8 mouse cellular contexts compared by ENCODE assay signal in genomic region chr5:115538017-115538692, GRCm38 (mm10). TPM values are rescaled to one million over a fixed set of nuclear protein-coding genes. Genes with fewer than 3 reads are reported as not detected.
DNase-seq lines count a peak whose midpoint lies in the region; ATAC-seq and TF ChIP-seq lines count a peak whose summit lies in the region.

No protein-coding gene starts in this region.

- peak overlapping the region; percentile 48 for H3K27ac ChIP-seq in heart, embryonic 13.5 days (replicated peaks)
- H3K27ac ChIP-seq in intestine, embryonic 15.5 days, result peak overlapping the region; percentile 78
- H3K27ac ChIP-seq in liver, postnatal 0 days (ENCODE audit: low read depth), result peak overlapping the region; percentile 44

- intact Hi-C loops in heart, postnatal 10 days (cut with DNase I), result loop anchor here (1.0 kb wide), 1 partner anchor 32 kb away; the partner anchor contains the start of gene Pxn

- DNase-seq in heart, postnatal 10 days, result no peak
- peak; percentile 63 to 71 for DNase-seq in cerebellum, postnatal 14 days
- DNase-seq in liver, postnatal 0 days, result no peak
- DNase-seq in frontal cortex, postnatal 36 days (ENCODE audit: low spot score in 2 of 2), result no peak
- DNase-seq in layer of hippocampus, postnatal 10 days (ENCODE audit: low spot score in 2 of 2), result no peak
- DNase-seq in ovary, postnatal 10 days (ENCODE audit: low spot score), result no peak

- H3K9me3 ChIP-seq in heart, embryonic 13.5 days, result no peaks in the 10 kb centered on the region
- H3K9me3 ChIP-seq in intestine, embryonic 15.5 days, result no peaks in the 10 kb centered on the region
- H3K9me3 ChIP-seq in liver, postnatal 0 days (ENCODE audit: low read length), result no peaks in the 10 kb centered on the region

- no peak for ATAC-seq in heart, embryonic 13.5 days (ENCODE audit: extremely low read depth, insufficient number of reproducible peaks, low FRiP score, low TSS enrichment)
- ATAC-seq in intestine, embryonic 15.5 days, result peak; percentile 37
- peak; percentile 2; the same call in 1 of the 2 replicates for ATAC-seq in liver, postnatal 0 days

- 58% methylated on average over 13 of the region's 13 CpGs for WGBS in heart, embryonic 13.5 days
- WGBS in intestine, embryonic 15.5 days, result 61% methylated on average over 13 of the region's 13 CpGs
- WGBS in liver, postnatal 0 days (ENCODE audit: insufficient replicate concordance), result 45% methylated on average over 13 of the region's 13 CpGs

- peak overlapping the region; percentile 71 for H3K9ac ChIP-seq in heart, embryonic 13.5 days
- H3K9ac ChIP-seq in intestine, embryonic 15.5 days, result 0 out of 2 replicates have a peak overlapping the region, but pooled peaks have one; percentile 0
- H3K9ac ChIP-seq in liver, postnatal 0 days (replicated peaks), result no peak overlapping the region

- H3K4me1 ChIP-seq in heart, embryonic 13.5 days, result peaks cover 60% of the 10 kb centered on the region
- peaks cover 62% of the 10 kb centered on the region for H3K4me1 ChIP-seq in intestine, embryonic 15.5 days (replicated peaks)
- peaks cover 69% of the 10 kb centered on the region for H3K4me1 ChIP-seq in liver, postnatal 0 days (ENCODE audit: insufficient read depth)

- H3K4me2 ChIP-seq in heart, embryonic 13.5 days, result peak overlapping the region; percentile 38
- peak overlapping the region; percentile 42 for H3K4me2 ChIP-seq in intestine, embryonic 15.5 days (replicated peaks)
- H3K4me2 ChIP-seq in liver, postnatal 0 days (ENCODE audit: low read depth, low read length), result peak overlapping the region; percentile 43

- H3K4me3 ChIP-seq in heart, embryonic 13.5 days, result peak overlapping the region; percentile 17
- no peak overlapping the region for H3K4me3 ChIP-seq in intestine, embryonic 15.5 days (replicated peaks)
- no peak overlapping the region for H3K4me3 ChIP-seq in liver, postnatal 0 days (ENCODE audit: low read depth, low read length)

- TF ChIP-seq CTCF in liver, postnatal 0 days (IDR thresholded peaks at IDR 0.05; ENCODE audit: low read depth), result no peak

- H3K27me3 ChIP-seq in heart, embryonic 13.5 days (replicated peaks), result no peaks in the 10 kb centered on the region
- no peaks in the 10 kb centered on the region for H3K27me3 ChIP-seq in intestine, embryonic 15.5 days (replicated peaks)
- H3K27me3 ChIP-seq in liver, postnatal 0 days (ENCODE audit: insufficient read depth, low read length), result no peaks in the 10 kb centered on the region

- no peak for TF ChIP-seq EP300 in liver, postnatal 0 days (IDR thresholded peaks at IDR 0.05; ENCODE audit: low read depth)

- no peaks in the 10 kb centered on the region for H3K36me3 ChIP-seq in heart, embryonic 13.5 days
- no peaks in the 10 kb centered on the region for H3K36me3 ChIP-seq in intestine, embryonic 15.5 days
- H3K36me3 ChIP-seq in liver, postnatal 0 days (replicated peaks; ENCODE audit: insufficient read depth, low read length), result peaks cover 2% of the 10 kb centered on the region; the same call in 1 of the 2 replicates

RNA-seq across cellular contexts. Expression of gene Rplp0, which starts 21.1 kb away (rescaled TPM):
- polyA plus RNA-seq in heart, embryonic 13.5 days (2015; fragmentation: Nextera tagmentation; extraction: Ambion mirVana), result 1,009 and 1,125 TPM in 2 replicates
- total RNA-seq in heart, postnatal 10 days (2021), result 100 to 1,000 TPM; 788 to 793 TPM
- 1,607 and 1,644 TPM in 2 replicates for polyA plus RNA-seq in intestine, embryonic 15.5 days (2015; fragmentation: Nextera tagmentation; extraction: Ambion mirVana)
- polyA plus RNA-seq in liver, postnatal 0 days (2015; fragmentation: Nextera tagmentation; extraction: Ambion mirVana), result 793 and 822 TPM in 2 replicates
- 100 to 1,000 TPM; 458 to 467 TPM for total RNA-seq in layer of hippocampus, postnatal 10 days (2021)

RNA-seq across cellular contexts. Expression of gene Gcn1l1, which starts 26.9 kb away (rescaled TPM):
- polyA plus RNA-seq in heart, embryonic 13.5 days (2015; fragmentation: Nextera tagmentation; extraction: Ambion mirVana), result 24.6 and 26.7 TPM in 2 replicates
- 10 to 100 TPM; 47.2 to 51.7 TPM for total RNA-seq in heart, postnatal 10 days (2021)
- 31.8 and 34.7 TPM in 2 replicates for polyA plus RNA-seq in intestine, embryonic 15.5 days (2015; fragmentation: Nextera tagmentation; extraction: Ambion mirVana)
- polyA plus RNA-seq in liver, postnatal 0 days (2015; fragmentation: Nextera tagmentation; extraction: Ambion mirVana), result 7.7 and 10.3 TPM in 2 replicates
- 10 to 100 TPM; 76.4 to 96.2 TPM for total RNA-seq in layer of hippocampus, postnatal 10 days (2021)

RNA-seq across cellular contexts. Expression of gene Pxn, which starts 31.7 kb away (rescaled TPM):
- polyA plus RNA-seq in heart, embryonic 13.5 days (2015; fragmentation: Nextera tagmentation; extraction: Ambion mirVana), result 29.7 and 31.7 TPM in 2 replicates
- total RNA-seq in heart, postnatal 10 days (2021), result 10 to 100 TPM; 58.9 to 64.7 TPM
- 56.9 and 58.2 TPM in 2 replicates for polyA plus RNA-seq in intestine, embryonic 15.5 days (2015; fragmentation: Nextera tagmentation; extraction: Ambion mirVana)
- 14.9 and 16.3 TPM in 2 replicates for polyA plus RNA-seq in liver, postnatal 0 days (2015; fragmentation: Nextera tagmentation; extraction: Ambion mirVana)
- total RNA-seq in layer of hippocampus, postnatal 10 days (2021), result 10 to 100 TPM; 30.0 to 30.8 TPM

RNA-seq across cellular contexts. Expression of gene Sirt4, which starts 53.6 kb away (rescaled TPM):
- polyA plus RNA-seq in heart, embryonic 13.5 days (2015; fragmentation: Nextera tagmentation; extraction: Ambion mirVana), result 18.9 and 19.8 TPM in 2 replicates
- 10 to 100 TPM; 14.3 to 20.2 TPM for total RNA-seq in heart, postnatal 10 days (2021)
- polyA plus RNA-seq in intestine, embryonic 15.5 days (2015; fragmentation: Nextera tagmentation; extraction: Ambion mirVana), result 18.6 and 19.8 TPM in 2 replicates
- polyA plus RNA-seq in liver, postnatal 0 days (2015; fragmentation: Nextera tagmentation; extraction: Ambion mirVana), result 3.5 and 3.9 TPM in 2 replicates
- 10 to 100 TPM; 25.8 to 29.8 TPM for total RNA-seq in layer of hippocampus, postnatal 10 days (2021)

Comparison
In these comparisons a context has a peak if more than half of its experiments do, and no peak if none do; other contexts are left out.
1. DNase-seq: peak in cerebellum, postnatal 14 days (2 of 2); none in heart, postnatal 10 days (0 of 2), liver, postnatal 0 days (single experiment), frontal cortex, postnatal 36 days (0 of 2), layer of hippocampus, postnatal 10 days (0 of 2) and ovary, postnatal 10 days (single experiment).
2. Peak in every context shown above with its lines, with median percentiles within 50 percentile points of each other: H3K27ac ChIP-seq and H3K4me2 ChIP-seq.